Mouse (Mus musculus): ENCODE results near the gene Iqcd.

Gene Iqcd

GRCm38 (mm10) chr5:120588569-120589094 is at the start of gene Iqcd, which contains the start of gene Tpcn1:
Gene Iqcd (plus strand): TSS chr5:120589016.
Gene Tpcn1 (minus strand): TSS chr5:120588673.
- DNase-seq = peak; percentile 98

DNA sequence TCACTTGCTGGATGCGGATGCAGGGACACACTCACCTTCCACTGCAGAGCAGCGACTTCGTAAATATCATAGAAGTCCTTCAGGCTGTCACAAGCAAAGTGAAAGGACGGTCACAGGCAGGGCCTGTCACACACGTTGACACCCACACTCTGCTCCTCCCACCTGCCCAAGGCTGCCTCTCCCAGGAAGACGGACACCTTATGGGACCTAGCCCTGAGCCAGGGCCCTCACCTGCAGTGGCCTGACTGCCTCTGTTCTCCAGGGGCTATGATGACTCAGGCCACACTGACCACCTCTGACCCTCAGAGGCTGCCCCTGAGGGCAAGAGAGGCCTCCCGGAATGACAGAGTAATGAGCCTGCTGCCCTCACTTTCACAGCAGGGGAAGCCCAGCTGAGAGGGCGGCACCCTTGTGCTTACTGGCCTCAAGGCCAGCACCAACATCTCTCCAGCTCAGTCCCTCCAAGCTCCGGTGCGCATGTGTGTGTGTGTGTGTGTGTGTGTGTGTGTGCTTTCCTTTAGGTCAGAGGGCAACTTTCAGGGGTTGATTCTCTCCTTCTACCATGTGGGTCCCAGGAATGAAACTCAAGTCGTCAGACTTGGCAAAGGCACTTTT is 40.5 kb upstream of the Iqcd start:
- DNase-seq = no peak

DNA sequence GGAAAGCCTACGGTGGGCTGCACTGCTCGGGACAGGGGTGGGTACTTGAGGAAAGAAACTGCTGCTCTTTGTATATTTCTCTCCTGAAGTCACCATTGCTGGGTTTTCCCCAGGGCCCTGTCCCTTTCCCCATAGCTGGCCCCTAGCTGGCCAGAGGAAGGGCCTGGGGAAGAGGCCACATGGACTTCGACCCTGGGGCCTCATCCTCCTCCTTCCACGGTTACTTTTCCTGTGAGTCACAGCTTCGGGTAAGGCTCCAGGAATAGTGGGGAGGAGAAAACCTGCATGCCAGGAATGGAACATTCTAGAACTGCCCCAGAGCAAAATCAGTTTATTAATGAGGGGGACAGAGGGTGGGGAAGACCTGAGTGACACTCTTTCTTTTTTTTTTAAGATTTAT is 38.7 kb upstream of the Iqcd start:
- DNase-seq = no peak

GRCm38 (mm10) chr5:120550673-120551072 is 38.1 kb upstream of the Iqcd start:
- DNase-seq = no peak

- no peak for DNase-seq
These were observed 32.9 kb upstream of the Iqcd start for GRCm38 (mm10) chr5:120555871-120556270.

DNA sequence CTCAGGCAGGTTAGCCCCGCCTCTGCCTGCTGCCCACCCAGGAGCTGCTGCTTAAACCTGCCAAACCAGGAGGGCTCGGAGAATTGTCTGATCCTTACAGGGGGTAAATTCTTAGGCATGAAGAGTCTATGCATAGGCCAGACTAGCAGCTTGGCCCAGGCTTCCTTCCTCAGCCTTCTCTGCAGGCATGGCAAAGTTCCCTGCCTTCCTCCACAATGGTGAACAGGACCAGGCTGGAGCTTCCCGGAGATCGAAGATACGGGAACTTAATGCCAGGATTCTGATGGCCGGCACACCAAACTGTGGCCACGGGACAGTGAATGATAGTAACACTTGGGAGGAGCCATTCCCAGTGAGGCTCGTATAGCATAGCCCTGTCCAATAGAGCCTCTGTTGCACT is 30.8 kb upstream of the Iqcd start:
- DNase-seq = no peak

GRCm38 (mm10) chr5:120558762-120559161 is 30.1 kb upstream of the Iqcd start:
- DNase-seq = no peak

- no peak for DNase-seq
These were observed 28.6 kb upstream of the Iqcd start for GRCm38 (mm10) chr5:120560129-120560615.

- DNase-seq = peak; percentile 78
These were observed 28.1 kb upstream of the Iqcd start for GRCm38 (mm10) chr5:120560616-120561311.

DNA sequence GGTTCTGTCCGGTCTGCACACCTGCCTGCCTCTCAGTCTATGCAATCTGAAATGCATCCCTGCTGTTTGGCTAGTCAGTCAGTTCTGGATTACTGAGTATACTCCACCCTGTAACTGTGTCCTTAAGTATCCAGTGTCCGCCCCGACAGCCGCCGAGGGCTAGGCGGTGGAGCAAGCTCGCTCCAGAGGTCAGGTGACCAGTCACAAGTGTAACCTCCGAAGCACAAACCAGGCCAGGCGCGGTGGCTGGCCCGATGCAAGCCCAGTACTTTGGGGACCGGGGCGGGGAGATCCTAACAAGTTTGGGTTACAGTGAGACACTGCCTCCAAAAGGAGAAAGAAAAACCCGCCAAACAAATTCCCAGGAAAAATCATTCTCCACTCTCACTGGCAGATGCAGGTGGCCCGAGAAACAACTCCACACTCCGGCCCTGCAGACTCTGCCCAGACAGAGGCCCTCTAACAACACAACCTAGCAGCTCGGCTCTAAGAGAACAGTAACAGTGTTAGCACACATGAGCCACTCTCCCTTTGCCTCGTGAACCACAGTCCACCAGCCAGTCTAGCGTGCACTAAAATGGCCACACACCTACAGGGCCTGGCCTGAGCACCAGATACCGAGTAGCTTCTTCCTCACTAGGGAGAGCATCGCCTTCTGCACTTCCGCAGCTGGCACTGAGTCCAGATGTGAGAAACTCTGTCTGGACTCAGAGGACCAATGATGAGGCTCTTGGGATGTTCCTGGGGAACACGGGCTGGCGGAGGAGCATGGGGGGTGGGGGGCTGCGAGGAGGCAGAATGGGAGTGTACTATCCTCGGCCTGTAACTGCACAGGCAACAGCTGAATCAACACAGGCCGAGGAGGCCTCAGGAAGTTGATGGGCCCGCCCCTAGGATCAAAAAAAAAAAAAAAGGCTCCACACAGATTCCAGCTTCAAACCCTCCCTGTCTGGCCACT is 25.6 kb upstream of the Iqcd start:
- DNase-seq = no peak

DNA sequence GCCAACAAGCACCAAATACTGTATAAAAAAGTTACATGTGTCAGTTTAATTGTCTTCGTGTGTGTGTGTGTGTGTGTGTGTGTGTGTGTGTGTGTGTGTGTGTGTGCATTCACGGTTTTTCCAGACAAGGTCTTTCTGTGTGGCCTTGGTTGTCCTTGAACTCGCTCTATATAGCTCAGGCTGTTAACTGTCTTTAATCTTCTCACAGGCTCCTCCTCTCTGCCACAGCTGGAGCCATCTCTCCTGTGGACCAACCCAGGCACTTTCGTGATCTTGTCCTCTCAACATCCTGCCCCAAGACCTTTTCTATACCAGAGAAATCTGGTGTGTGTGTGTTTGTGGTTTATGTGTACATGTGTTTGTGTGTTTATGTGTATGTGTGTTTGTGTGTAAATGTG is 24.9 kb upstream of the Iqcd start:
- no peak for DNase-seq

DNA sequence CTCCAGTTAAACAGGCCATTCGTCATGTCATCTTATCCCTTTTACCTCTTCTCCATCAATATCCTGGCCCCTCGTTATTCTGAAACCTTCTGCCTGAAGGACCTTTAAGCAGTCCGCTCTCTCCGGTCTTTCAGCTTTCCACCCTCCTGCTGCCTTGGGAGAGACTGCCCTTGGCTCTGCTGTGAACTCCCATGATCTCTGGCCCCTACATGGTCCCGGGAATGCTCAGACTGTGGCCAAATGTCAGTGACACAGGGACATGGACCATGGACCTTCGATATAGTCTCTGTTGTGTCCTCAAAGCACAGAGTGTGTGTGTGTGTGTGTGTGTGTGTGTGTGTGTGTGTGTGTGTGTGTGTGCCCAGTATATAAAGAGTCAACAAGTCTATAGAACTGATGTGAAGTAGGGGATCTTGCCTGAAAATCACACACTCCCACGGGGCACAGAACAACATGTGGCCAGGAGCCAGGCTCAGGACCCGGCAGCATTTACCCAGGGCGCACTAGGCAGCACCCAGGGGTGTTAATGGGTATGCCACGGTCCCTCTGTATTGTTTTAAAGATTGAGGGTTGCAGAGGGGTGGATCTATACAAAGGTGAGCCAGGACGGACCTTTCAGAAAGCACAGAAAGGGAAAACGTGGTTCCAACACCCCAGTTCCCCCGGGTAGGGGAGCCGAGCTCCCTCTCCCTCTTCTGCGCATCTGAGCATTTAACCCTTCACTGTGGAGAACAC is 23.5 kb upstream of the Iqcd start:
- no peak for DNase-seq

- peak; percentile 87 for DNase-seq
These were observed 22.7 kb upstream of the Iqcd start for GRCm38 (mm10) chr5:120566101-120566500.

DNA sequence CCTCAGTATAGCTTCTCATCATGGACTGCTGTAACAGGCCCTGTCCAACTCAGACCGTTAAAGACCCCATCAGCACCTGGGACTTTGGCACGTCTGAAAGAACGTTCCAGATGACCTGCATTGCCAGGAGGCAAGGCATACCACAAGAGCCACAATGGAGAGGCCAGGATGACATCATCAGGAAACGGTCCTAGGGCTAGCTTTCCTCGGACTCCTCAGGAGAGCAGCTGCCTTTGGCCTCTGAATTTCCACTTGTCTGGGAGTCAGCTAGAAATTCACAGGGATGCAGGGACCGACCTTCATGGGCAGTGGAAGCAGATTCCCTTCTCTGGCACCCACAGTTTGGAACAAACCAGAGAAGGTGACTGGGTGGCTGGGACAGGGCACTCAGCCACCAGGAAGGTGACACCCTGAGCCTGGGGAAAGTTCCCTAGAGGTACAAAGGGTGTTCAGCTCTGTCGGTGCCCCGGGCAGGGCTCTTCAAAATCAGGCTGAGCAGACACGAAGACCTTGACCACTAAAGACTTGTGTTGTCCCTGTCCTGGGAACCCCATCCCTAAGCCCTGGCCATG is 22.0 kb upstream of the Iqcd start:
- DNase-seq = peak; percentile 65

GRCm38 (mm10) chr5:120567253-120567701 is 21.5 kb upstream of the Iqcd start:
- DNase-seq = no peak

DNA sequence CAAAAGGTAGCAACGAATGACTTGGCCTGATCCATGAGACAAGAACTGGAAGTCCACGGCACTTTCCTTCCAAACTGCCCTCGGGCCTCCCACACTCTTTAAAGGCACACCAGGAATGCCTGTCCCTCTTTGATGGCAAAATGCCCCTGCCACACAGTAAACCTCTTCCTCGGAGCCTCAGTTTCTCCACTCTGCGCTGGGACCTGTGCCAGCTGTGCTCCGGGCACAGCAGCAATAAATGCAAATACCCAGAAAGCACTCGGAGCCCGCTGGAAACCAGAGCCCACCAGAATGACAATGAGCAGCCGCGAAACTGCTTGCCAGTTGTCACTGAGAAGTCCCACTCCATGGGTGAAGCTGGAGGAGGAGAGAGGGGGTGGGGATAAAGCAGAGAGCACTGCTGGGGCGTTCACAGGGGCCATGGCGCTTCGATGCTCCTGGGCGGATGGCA is 21.0 kb upstream of the Iqcd start:
- no peak for DNase-seq

- DNase-seq = no peak
These were observed 20.5 kb upstream of the Iqcd start for GRCm38 (mm10) chr5:120568336-120568768.

- DNase-seq = no peak
These were observed 19.9 kb upstream of the Iqcd start for GRCm38 (mm10) chr5:120568964-120569363.

DNA sequence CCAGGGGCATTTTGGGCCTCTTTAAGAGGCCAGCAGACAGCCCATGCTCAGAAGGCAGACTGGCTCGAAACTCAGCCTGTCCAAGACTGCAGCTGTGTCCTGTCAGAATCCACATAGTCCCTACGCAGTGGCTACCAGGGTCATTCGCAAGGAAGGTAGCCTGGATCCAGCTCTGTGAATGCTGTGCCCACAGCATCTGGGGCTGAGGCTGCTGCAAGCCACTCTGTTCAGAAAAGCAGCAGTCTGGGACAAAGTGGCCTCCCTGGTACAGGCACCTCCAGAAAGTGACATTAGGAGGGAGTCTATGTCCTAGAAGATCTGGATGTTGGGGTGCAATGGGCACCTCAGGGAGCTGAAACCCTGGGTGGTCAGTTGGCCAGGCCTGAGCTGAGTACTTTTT is 19.0 kb upstream of the Iqcd start:
- no peak for DNase-seq

DNA sequence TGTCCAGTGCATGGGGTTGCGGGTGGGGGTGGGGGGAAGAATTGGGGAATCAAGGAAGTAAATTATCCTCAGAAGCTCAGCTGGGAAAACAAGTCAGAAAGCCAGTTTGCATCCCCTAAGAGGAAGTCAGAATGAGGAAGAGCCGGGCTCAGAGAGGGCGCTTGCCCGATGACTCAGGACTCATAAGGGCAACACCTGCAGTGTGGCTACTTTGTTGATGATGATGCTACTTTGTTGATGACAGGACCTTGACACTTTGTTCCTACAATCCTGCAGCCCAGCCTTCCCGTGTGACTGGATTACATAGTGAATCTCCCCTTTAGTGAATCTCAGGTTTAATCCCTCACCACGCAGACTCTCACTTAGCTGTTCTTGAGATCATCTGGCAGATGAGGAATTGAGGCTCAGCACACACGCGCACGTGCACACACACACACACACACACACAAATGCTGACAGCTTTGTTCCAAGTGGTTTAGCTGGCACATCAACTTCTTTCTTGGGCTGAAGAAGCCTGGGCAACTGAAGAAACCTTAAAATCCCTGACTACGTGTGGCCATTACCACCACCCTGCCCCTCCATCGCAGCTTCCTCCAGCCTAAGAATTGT is 18.4 kb upstream of the Iqcd start:
- DNase-seq = no peak

GRCm38 (mm10) chr5:120571056-120571740 is 17.6 kb upstream of the Iqcd start:
- no peak for DNase-seq
